In genomic region chr11:88204593-88205368, GRCm38 (mm10) we compare ENCODE assay signal across 8 mouse cellular contexts. TPM values are rescaled to one million over a fixed set of nuclear protein-coding genes. Genes with fewer than 3 reads are reported as not detected.
DNase-seq lines count a peak whose midpoint lies in the region; ATAC-seq lines count a peak whose summit lies in the region.

No protein-coding gene starts in this region.

- no peak for DNase-seq in heart, postnatal 10 days
- no peak for DNase-seq in urinary bladder, adult 2 months (ENCODE audit: low spot score)
- no peak for DNase-seq in thymus, postnatal 25 days
- no peak for DNase-seq in frontal cortex, adult 2 months (ENCODE audit: extremely low spot score in 1 of 2, low spot score in 1 of 2)

- H3K36me3 ChIP-seq in heart, embryonic 15.5 days, result peaks cover 8% of the 10 kb centered on the region
- peaks cover 7% of the 10 kb centered on the region; the same call in 1 of the 2 replicates for H3K36me3 ChIP-seq in macrophage (ENCODE audit: inconsistent target)

- H3K79me2 ChIP-seq in macrophage (ENCODE audit: inconsistent target), result peaks cover 40% of the 10 kb centered on the region

- H3K9ac ChIP-seq in heart, embryonic 15.5 days, result peak overlapping the region; percentile 76

- intact Hi-C loops in heart, postnatal 10 days (cut with DNase I), result no loop called here

- peak overlapping the region; percentile 81 for H3K4me2 ChIP-seq in heart, embryonic 15.5 days

- no peaks in the 10 kb centered on the region for H3K27me3 ChIP-seq in heart, embryonic 15.5 days

- peaks cover 47% of the 10 kb centered on the region for H3K4me1 ChIP-seq in heart, embryonic 15.5 days (replicated peaks)

- no peak for ATAC-seq in heart, embryonic 15.5 days (replicated peaks; ENCODE audit: insufficient number of reproducible peaks, insufficient read depth, low FRiP score, low read depth)
- ATAC-seq in activated CD4-positive, CD25-positive, alpha-beta regulatory T cell, adult 4 months, result peak; percentile 1
- peak; percentile 33 for ATAC-seq in granulocyte monocyte progenitor cell, adult 5-6 weeks (replicated peaks; ENCODE audit: poor library complexity, severe bottlenecking)

- peak overlapping the region; percentile 95 for H3K27ac ChIP-seq in heart, embryonic 15.5 days
- peak overlapping the region; percentile 82 for H3K27ac ChIP-seq in macrophage

- 28% methylated on average over 30 of the region's 30 CpGs for WGBS in heart, embryonic 15.5 days
- 24% methylated on average over 29 of the region's 30 CpGs for WGBS in macrophage (ENCODE audit: missing documents)

- H3K4me3 ChIP-seq in heart, embryonic 15.5 days, result peak overlapping the region; percentile 73
- H3K4me3 ChIP-seq in macrophage (ENCODE audit: inconsistent target), result peak overlapping the region; percentile 92

- no peaks in the 10 kb centered on the region for H3K9me3 ChIP-seq in heart, embryonic 15.5 days (replicated peaks)

RNA-seq across cellular contexts. Expression of gene Mrps23, which starts 0.6 kb away (rescaled TPM):
- polyA plus RNA-seq in heart, embryonic 15.5 days (2015; fragmentation: Nextera tagmentation; extraction: Ambion mirVana), result 80.7 and 93.9 TPM in 2 replicates
- total RNA-seq in heart, postnatal 10 days (2021), result 100 to 1,000 TPM; 250 to 256 TPM
- polyA plus RNA-seq in activated CD4-positive, CD25-positive, alpha-beta regulatory T cell, adult 4 months (2017; shearing (Covaris generic)), result 10 to 100 TPM; 96.8 to 98.7 TPM
- total RNA-seq in granulocyte monocyte progenitor cell, adult 5-6 weeks (2014; fragmentation: Nextera tagmentation), result 69.0 and 88.8 TPM in 2 replicates
- 54.9 and 57.7 TPM in 2 replicates for total RNA-seq in granulocyte monocyte progenitor cell, adult 5-6 weeks (2017)
- total RNA-seq in macrophage (2018; cell fraction: chromatin; rRNA removed), result 10 to 100 TPM in 6 of 26 experiments, 1 to 10 TPM in 19, under 1 TPM in 1; 0.94 to 26.1 (median 6.9) TPM
- 10 to 100 TPM; 27.0 to 57.5 (median 42.0) TPM for total RNA-seq in macrophage (2018; cell fraction: cytosol; rRNA removed)
- 10 to 100 TPM in 16 of 26 experiments, 1 to 10 TPM in 10; 5.0 to 27.1 (median 11.5) TPM for total RNA-seq in macrophage (2018; cell fraction: nucleus; rRNA removed)
- polyA plus RNA-seq in macrophage (2018), result 52.7 to 85.2 TPM (median 53.4 TPM) in 3 replicates
- polyA plus RNA-seq in urinary bladder, adult 2 months (2012; rRNA removed), result 77.3 and 83.9 TPM in 2 replicates
- polyA plus RNA-seq in frontal cortex, adult 2 months (2012; rRNA removed), result 71.1 and 76.6 TPM in 2 replicates
